8 mouse cellular contexts compared by ENCODE assay signal in the genomic region with DNA sequence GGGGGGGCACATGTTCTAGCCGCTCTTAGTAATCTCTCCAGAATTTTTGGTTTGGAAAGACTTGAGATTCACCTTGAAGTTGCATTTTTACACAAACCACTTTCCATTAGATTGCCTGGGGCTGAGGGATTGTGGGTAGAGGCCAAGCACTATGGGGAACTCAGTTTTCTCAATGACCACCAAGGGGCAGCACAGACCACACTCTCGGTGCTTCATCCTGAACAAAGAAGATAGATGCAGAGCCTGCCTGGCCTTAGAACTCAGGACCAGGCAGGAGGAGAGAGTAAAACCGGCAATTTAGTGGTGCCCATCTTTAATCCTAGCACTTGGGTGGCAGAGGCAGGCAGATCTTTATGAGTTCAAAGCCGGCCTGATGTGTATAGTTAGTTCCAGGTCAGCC. TPM values are rescaled to one million over a fixed set of nuclear protein-coding genes. Genes with fewer than 3 reads are reported as not detected.
DNase-seq lines count a peak whose midpoint lies in the region; ATAC-seq and TF ChIP-seq lines count a peak whose summit lies in the region.
"Had no signal": no experiment of that assay in that cellular context is flagged by ENCODE, and none has a peak within 500 bp of the region (broad histone marks: within the 10 kb centered on the region; RNA-seq: fewer than 3 reads in every experiment).

No protein-coding gene starts in this region.

- in situ Hi-C loops in ES-E14 (cut with MboI; ENCODE audit: low sequenced_read_pairs in 2 of 2, unreplicated experiment in 2 of 2) = no loop called here

- H3K9me3 ChIP-seq in ES-E14 (ENCODE audit: control insufficient read depth, insufficient read depth, low read depth, low read length) = no peaks in the 10 kb centered on the region
- H3K9me3 ChIP-seq in embryonic facial prominence, embryonic 11.5 days (replicated peaks; ENCODE audit: control insufficient read depth, low read length) = no peaks in the 10 kb centered on the region
- H3K9me3 ChIP-seq in heart, embryonic 16.5 days (replicated peaks; ENCODE audit: control insufficient read depth, low read length) = peaks cover 2% of the 10 kb centered on the region; the same call in 1 of the 2 replicates

- WGBS in embryonic facial prominence, embryonic 11.5 days = 26% methylated on average over 4 of the region's 4 CpGs
- WGBS in heart, embryonic 16.5 days = 18% methylated on average over 4 of the region's 4 CpGs

- DNase-seq in ES-E14 (ENCODE audit: low read depth, low spot score) = peak; percentile 65
- peak; percentile 74 to 83 for DNase-seq in adrenal gland, postnatal 36 days
- peak; percentile 81 for DNase-seq in embryonic facial prominence, embryonic 11.5 days (ENCODE audit: low spot score)
- peak; percentile 86 to 90 for DNase-seq in kidney, postnatal 36 days
- DNase-seq in lung, adult 18-20 months = peak; percentile 76 to 84
- peak; percentile 73 for DNase-seq in retina, postnatal 7 days (ENCODE audit: low read depth, low spot score)

- H3K27me3 ChIP-seq in embryonic facial prominence, embryonic 11.5 days (ENCODE audit: control insufficient read depth, insufficient read depth, low read length) = no peaks in the 10 kb centered on the region
- 0 out of 2 replicates have a peak, but pooled peaks cover 2% of the 10 kb centered on the region for H3K27me3 ChIP-seq in heart, embryonic 16.5 days (ENCODE audit: control insufficient read depth, insufficient read depth, low read length)

- H3K36me3 ChIP-seq in ES-E14 (ENCODE audit: control insufficient read depth, insufficient read depth, low read length, poor library complexity, severe bottlenecking) = no peaks in the 10 kb centered on the region
- H3K36me3 ChIP-seq in embryonic facial prominence, embryonic 11.5 days (replicated peaks; ENCODE audit: control insufficient read depth, insufficient read depth, low read depth, low read length) = no peaks in the 10 kb centered on the region
- H3K36me3 ChIP-seq in heart, embryonic 16.5 days (ENCODE audit: control insufficient read depth, insufficient read depth) = no peaks in the 10 kb centered on the region

- H3K9ac ChIP-seq in ES-E14 (ENCODE audit: insufficient read depth, low read depth, low read length, poor library complexity, severe bottlenecking) = no peak overlapping the region
- H3K9ac ChIP-seq in embryonic facial prominence, embryonic 11.5 days (replicated peaks; ENCODE audit: low read length) = no peak overlapping the region
- no peak overlapping the region for H3K9ac ChIP-seq in heart, embryonic 16.5 days (ENCODE audit: low read length)

- H3K4me3 ChIP-seq in ES-E14 (ENCODE audit: insufficient read depth in 1 of 2, low read depth in 1 of 2, low read length in 2 of 2, poor library complexity in 1 of 2, severe bottlenecking in 1 of 2) = no peak overlapping the region
- no peak overlapping the region for H3K4me3 ChIP-seq in embryonic facial prominence, embryonic 11.5 days (ENCODE audit: low read depth, low read length)
- H3K4me3 ChIP-seq in heart, embryonic 16.5 days (ENCODE audit: low read length) = no peak overlapping the region

- H3K27ac ChIP-seq in ES-E14 (ENCODE audit: insufficient read depth, low read depth, low read length, poor library complexity, severe bottlenecking) = no peak overlapping the region
- H3K27ac ChIP-seq in embryonic facial prominence, embryonic 11.5 days (replicated peaks; ENCODE audit: low read depth, low read length) = no peak overlapping the region
- H3K27ac ChIP-seq in heart, embryonic 16.5 days (ENCODE audit: low read length) = no peak overlapping the region
- H3K27ac ChIP-seq: macrophage had no signal

- ATAC-seq in embryonic facial prominence, embryonic 11.5 days (replicated peaks; ENCODE audit: insufficient number of reproducible peaks, low FRiP score, low TSS enrichment, low read depth) = no peak
- peak; percentile 65; the same call in 1 of the 2 replicates for ATAC-seq in heart, embryonic 16.5 days (replicated peaks; ENCODE audit: extremely low read depth, insufficient read depth, low FRiP score)

- H3K4me1 ChIP-seq in ES-E14 (ENCODE audit: control insufficient read depth in 2 of 2, insufficient read depth in 2 of 2, low read length in 2 of 2, poor library complexity in 1 of 2) = no peaks in the 10 kb centered on the region; a peak in 1 of 4 replicates
- H3K4me1 ChIP-seq in embryonic facial prominence, embryonic 11.5 days (ENCODE audit: control insufficient read depth, insufficient read depth, low read length) = no peaks in the 10 kb centered on the region
- peaks cover 4% of the 10 kb centered on the region; the same call in 1 of the 2 replicates for H3K4me1 ChIP-seq in heart, embryonic 16.5 days (ENCODE audit: control insufficient read depth, insufficient read depth, low read length)

- H3K4me2 ChIP-seq in embryonic facial prominence, embryonic 11.5 days (ENCODE audit: low read depth, low read length) = no peak overlapping the region
- H3K4me2 ChIP-seq in heart, embryonic 16.5 days (ENCODE audit: low read depth, low read length) = no peak overlapping the region

TF ChIP-seq in ES-E14, 5 proteins besides CTCF, POLR2A, EP300 and RAD21:
- no peak for TF ChIP-seq HCFC1 (IDR thresholded peaks at IDR 0.05; ENCODE audit: borderline replicate concordance, insufficient read depth, low read length)
- peak; percentile 72 for TF ChIP-seq ZC3H11A (IDR thresholded peaks at IDR 0.05; ENCODE audit: borderline replicate concordance, low read depth, low read length)
- 0 out of 2 replicates have a peak, but pooled peaks have one; percentile 9 for TF ChIP-seq ZNF384 (IDR thresholded peaks at IDR 0.05; ENCODE audit: low read depth, low read length)
- TF ChIP-seq CHD2 (IDR thresholded peaks at IDR 0.05; ENCODE audit: low read depth, low read length) = no peak

RNA-seq across cellular contexts. Expression of a gene that starts 6.3 kb away (rescaled TPM):
- total RNA-seq in ES-E14 (2012; rRNA removed) = 27.1 and 32.2 TPM in 2 replicates
- 10 to 100 TPM; 61.9 to 92.6 TPM for total RNA-seq in adrenal gland, postnatal 36 days (2021)
- 30.7 and 31.4 TPM in 2 replicates for polyA plus RNA-seq in embryonic facial prominence, embryonic 11.5 days (2014; fragmentation: Nextera tagmentation; extraction: Ambion mirVana)
- 20.4 and 29.9 TPM in 2 replicates for polyA plus RNA-seq in heart, embryonic 16.5 days (2015; fragmentation: Nextera tagmentation; extraction: Ambion mirVana)

RNA-seq across cellular contexts. Expression of a gene that starts 23.7 kb away (rescaled TPM):
- total RNA-seq in ES-E14 (2012; rRNA removed) = 0.67 and 0.69 TPM in 2 replicates
- under 1 TPM in 1 of 2 experiments, not detected in 1; 0.40 TPM for total RNA-seq in adrenal gland, postnatal 36 days (2021)
- polyA plus RNA-seq in embryonic facial prominence, embryonic 11.5 days (2014; fragmentation: Nextera tagmentation; extraction: Ambion mirVana) = not detected in 2 replicates
- polyA plus RNA-seq in heart, embryonic 16.5 days (2015; fragmentation: Nextera tagmentation; extraction: Ambion mirVana) = 0.07 TPM in 1 of 2 replicates, not detected in the other
- polyA plus RNA-seq: macrophage had no signal

RNA-seq across cellular contexts. Expression of a gene that starts 28.0 kb away (rescaled TPM):
- 0.74 and 1.0 TPM in 2 replicates for total RNA-seq in ES-E14 (2012; rRNA removed)
- total RNA-seq in adrenal gland, postnatal 36 days (2021) = under 1 TPM in 1 of 2 experiments, not detected in 1; 0.13 TPM
- not detected in 2 replicates for polyA plus RNA-seq in embryonic facial prominence, embryonic 11.5 days (2014; fragmentation: Nextera tagmentation; extraction: Ambion mirVana)
- not detected in 2 replicates for polyA plus RNA-seq in heart, embryonic 16.5 days (2015; fragmentation: Nextera tagmentation; extraction: Ambion mirVana)
- polyA plus RNA-seq: macrophage had no signal

RNA-seq across cellular contexts. Expression of a gene that starts 39.2 kb away (rescaled TPM):
- 0.22 TPM in 1 of 2 replicates, not detected in the other for total RNA-seq in ES-E14 (2012; rRNA removed)
- total RNA-seq in adrenal gland, postnatal 36 days (2021) = not detected
- not detected in 2 replicates for polyA plus RNA-seq in embryonic facial prominence, embryonic 11.5 days (2014; fragmentation: Nextera tagmentation; extraction: Ambion mirVana)
- 0.11 TPM in 1 of 2 replicates, not detected in the other for polyA plus RNA-seq in heart, embryonic 16.5 days (2015; fragmentation: Nextera tagmentation; extraction: Ambion mirVana)
- polyA plus RNA-seq: macrophage had no signal

RNA-seq across cellular contexts. Expression of a gene that starts 48.6 kb away (rescaled TPM):
- total RNA-seq in ES-E14 (2012; rRNA removed) = 10.2 TPM in 2 replicates
- 1 to 10 TPM; 8.5 to 9.9 TPM for total RNA-seq in adrenal gland, postnatal 36 days (2021)
- polyA plus RNA-seq in embryonic facial prominence, embryonic 11.5 days (2014; fragmentation: Nextera tagmentation; extraction: Ambion mirVana) = 28.1 and 29.1 TPM in 2 replicates
- 18.2 and 19.5 TPM in 2 replicates for polyA plus RNA-seq in heart, embryonic 16.5 days (2015; fragmentation: Nextera tagmentation; extraction: Ambion mirVana)
